Mouse (Mus musculus): ENCODE results near the gene Gm20747.
"Not testable (repeated sequence)": the region's sequence is repeated elsewhere in the genome, so short reads cannot be mapped to it uniquely, and the experiment has no call there.

The Gm20747 gene

GRCm38 (mm10) chrY:53418191-53418590 is at the start of gene Gm20747:
Gene Gm20747, minus strand, starts transcription at chrY:53418291.
- not testable (repeated sequence) for DNase-seq (ENCODE audit: low read depth in 1 of 2, low spot score in 2 of 2)
